12 mouse cellular contexts compared by ENCODE assay signal in genomic region chr10:79707759-79708158, GRCm38 (mm10). TPM values are rescaled to one million over a fixed set of nuclear protein-coding genes. Genes with fewer than 3 reads are reported as not detected.
DNase-seq lines count a peak whose midpoint lies in the region; ATAC-seq and TF ChIP-seq lines count a peak whose summit lies in the region.
"Had no signal": no experiment of that assay in that cellular context is flagged by ENCODE, and none has a peak within 500 bp of the region (broad histone marks: within the 10 kb centered on the region; RNA-seq: fewer than 3 reads in every experiment).

No protein-coding gene starts in this region.

- WGBS in forebrain, postnatal 0 days, result 70% methylated on average over 4 of the region's 4 CpGs
- WGBS in forebrain, embryonic 15.5 days, result 76% methylated on average over 4 of the region's 4 CpGs
- 37% methylated on average over 4 of the region's 4 CpGs for WGBS in intestine, postnatal 0 days

- no peaks in the 10 kb centered on the region for H3K9me3 ChIP-seq in forebrain, postnatal 0 days (ENCODE audit: low read length)
- no peaks in the 10 kb centered on the region for H3K9me3 ChIP-seq in forebrain, embryonic 15.5 days
- no peaks in the 10 kb centered on the region for H3K9me3 ChIP-seq in ES-E14 (ENCODE audit: control insufficient read depth, insufficient read depth, low read depth, low read length)
- no peaks in the 10 kb centered on the region for H3K9me3 ChIP-seq in intestine, postnatal 0 days (ENCODE audit: control insufficient read depth)

- no peak overlapping the region for H3K27ac ChIP-seq in forebrain, postnatal 0 days (ENCODE audit: low read depth, low read length)
- no peak overlapping the region for H3K27ac ChIP-seq in forebrain, embryonic 15.5 days (replicated peaks)
- H3K27ac ChIP-seq in left cerebral cortex, adult 2 months, result peak overlapping the region; percentile 53
- peak overlapping the region; percentile 7; the same call in 1 of the 2 replicates for H3K27ac ChIP-seq in ES-E14 (ENCODE audit: insufficient read depth, low read depth, low read length, poor library complexity, severe bottlenecking)
- peak overlapping the region; percentile 50; the same call in 1 of the 2 replicates for H3K27ac ChIP-seq in intestine, postnatal 0 days (ENCODE audit: low read depth, low read length)

- no peak overlapping the region for H3K9ac ChIP-seq in forebrain, postnatal 0 days
- H3K9ac ChIP-seq in forebrain, embryonic 15.5 days (replicated peaks), result no peak overlapping the region
- H3K9ac ChIP-seq in ES-E14 (ENCODE audit: insufficient read depth, low read depth, low read length, poor library complexity, severe bottlenecking), result peak overlapping the region; percentile 24; the same call in 1 of the 2 replicates
- no peak overlapping the region for H3K9ac ChIP-seq in intestine, postnatal 0 days (ENCODE audit: low read depth, low read length)

- H3K4me3 ChIP-seq in forebrain, postnatal 0 days (ENCODE audit: low read depth, low read length), result no peak overlapping the region
- H3K4me3 ChIP-seq in forebrain, embryonic 15.5 days, result no peak overlapping the region
- peak overlapping the region; percentile 97 for H3K4me3 ChIP-seq in left cerebral cortex, adult 2 months
- 0 out of 4 replicates have a peak overlapping the region, but pooled peaks of 1 of the 2 experiments have one; percentile 4 for H3K4me3 ChIP-seq in ES-E14 (ENCODE audit: insufficient read depth in 1 of 2, low read depth in 1 of 2, low read length in 2 of 2, poor library complexity in 1 of 2, severe bottlenecking in 1 of 2)
- H3K4me3 ChIP-seq in intestine, postnatal 0 days (ENCODE audit: low read depth, low read length), result no peak overlapping the region

- intact Hi-C loops in left cerebral cortex, adult 2 months (cut with DNase I), result no loop called here
- intact Hi-C loops in left cerebral cortex, postnatal 14 days (cut with DNase I), result no loop called here

- peak overlapping the region; percentile 77 for H3K4me2 ChIP-seq in forebrain, postnatal 0 days (ENCODE audit: low read depth)
- no peak overlapping the region for H3K4me2 ChIP-seq in forebrain, embryonic 15.5 days (replicated peaks)
- H3K4me2 ChIP-seq in intestine, postnatal 0 days (replicated peaks; ENCODE audit: low read depth), result no peak overlapping the region

- no peaks in the 10 kb centered on the region for H3K27me3 ChIP-seq in forebrain, postnatal 0 days (ENCODE audit: insufficient read depth, low read length)
- no peaks in the 10 kb centered on the region for H3K27me3 ChIP-seq in forebrain, embryonic 15.5 days
- no peaks in the 10 kb centered on the region for H3K27me3 ChIP-seq in intestine, postnatal 0 days (replicated peaks; ENCODE audit: control insufficient read depth, insufficient read depth, low read length)

- no peak for ATAC-seq in forebrain, postnatal 0 days
- ATAC-seq in forebrain, embryonic 15.5 days (replicated peaks), result no peak
- peak; percentile 11; the same call in 1 of the 2 replicates for ATAC-seq in intestine, postnatal 0 days
- no peak for ATAC-seq in CD4-positive, CD25-positive, alpha-beta regulatory T cell, adult 4 months

- H3K4me1 ChIP-seq in forebrain, postnatal 0 days (ENCODE audit: insufficient read depth), result peaks cover 14% of the 10 kb centered on the region; the same call in 1 of the 2 replicates
- peaks cover 36% of the 10 kb centered on the region for H3K4me1 ChIP-seq in forebrain, embryonic 15.5 days
- H3K4me1 ChIP-seq in ES-E14 (ENCODE audit: control insufficient read depth in 2 of 2, insufficient read depth in 2 of 2, low read length in 2 of 2, poor library complexity in 1 of 2), result peaks cover 9 to 22% of the 10 kb centered on the region in 2 experiments; a peak in 3 of 4 replicates
- peaks cover 7% of the 10 kb centered on the region for H3K4me1 ChIP-seq in intestine, postnatal 0 days (replicated peaks; ENCODE audit: control insufficient read depth, insufficient read depth, low read length)

- TF ChIP-seq CTCF in forebrain, postnatal 0 days (IDR thresholded peaks at IDR 0.05; ENCODE audit: low read depth), result no peak
- no peak; the same call in 1 of the 2 replicates for TF ChIP-seq CTCF in left cerebral cortex, adult 2 months (IDR thresholded peaks at IDR 0.05)
- no peak for TF ChIP-seq CTCF in intestine, postnatal 0 days (IDR thresholded peaks at IDR 0.05; ENCODE audit: low read depth)

- in situ Hi-C loops in ES-E14 (cut with MboI; ENCODE audit: low sequenced_read_pairs in 2 of 2, unreplicated experiment in 2 of 2), result no loop called here

- H3K36me3 ChIP-seq in forebrain, postnatal 0 days (ENCODE audit: insufficient read depth), result peaks cover 33% of the 10 kb centered on the region
- H3K36me3 ChIP-seq in forebrain, embryonic 15.5 days, result peaks cover 37% of the 10 kb centered on the region
- peaks cover 45% of the 10 kb centered on the region for H3K36me3 ChIP-seq in ES-E14 (ENCODE audit: control insufficient read depth, insufficient read depth, low read length, poor library complexity, severe bottlenecking)
- H3K36me3 ChIP-seq in intestine, postnatal 0 days (ENCODE audit: control insufficient read depth, insufficient read depth), result peaks cover 38% of the 10 kb centered on the region

- no peak for DNase-seq in forebrain, postnatal 0 days
- no peak for DNase-seq in left cerebral cortex, adult 2 months (ENCODE audit: extremely low spot score in 1 of 2, low spot score in 2 of 2)
- no peak for DNase-seq in left cerebral cortex, postnatal 14 days (ENCODE audit: low spot score in 2 of 2)
- DNase-seq in ES-E14 (ENCODE audit: low read depth, low spot score), result no peak
- no peak for DNase-seq in lung, postnatal 25 days (ENCODE audit: low spot score)
- DNase-seq: adrenal gland, adult 8-10 months; lung, postnatal 36 days; thymus, postnatal 36 days had no signal

TF ChIP-seq in ES-E14, 5 proteins besides CTCF, POLR2A, EP300 and RAD21:
- no peak for TF ChIP-seq MAFK (IDR thresholded peaks at IDR 0.05; ENCODE audit: insufficient read depth, low read depth, low read length)
- TF ChIP-seq HCFC1 (IDR thresholded peaks at IDR 0.05; ENCODE audit: borderline replicate concordance, insufficient read depth, low read length), result no peak
- TF ChIP-seq ZNF384 (IDR thresholded peaks at IDR 0.05; ENCODE audit: low read depth, low read length), result no peak
- TF ChIP-seq ZC3H11A (IDR thresholded peaks at IDR 0.05; ENCODE audit: borderline replicate concordance, low read depth, low read length), result no peak
- no peak for TF ChIP-seq CHD2 (IDR thresholded peaks at IDR 0.05; ENCODE audit: low read depth, low read length)
TF ChIP-seq in ES-E14: peak in this region for 0.

RNA-seq across cellular contexts. Expression of gene Bsg, which starts 3.5 kb away (rescaled TPM):
- 960 and 1,112 TPM in 2 replicates for total RNA-seq in forebrain, postnatal 0 days (2014; rRNA removed)
- 1,015 and 1,046 TPM in 2 replicates for polyA plus RNA-seq in forebrain, postnatal 0 days (2015; fragmentation: Nextera tagmentation; extraction: Ambion mirVana)
- polyA plus RNA-seq in forebrain, embryonic 15.5 days (2015; fragmentation: Nextera tagmentation; extraction: Ambion mirVana), result 689 and 728 TPM in 2 replicates
- total RNA-seq in left cerebral cortex, adult 2 months (2021), result 100 to 1,000 TPM; 539 to 573 TPM
- 100 to 1,000 TPM; 785 to 820 TPM for total RNA-seq in left cerebral cortex, postnatal 14 days (2021)
- total RNA-seq in ES-E14 (2012; rRNA removed), result 858 and 1,196 TPM in 2 replicates
- 888 and 937 TPM in 2 replicates for polyA plus RNA-seq in intestine, postnatal 0 days (2015; fragmentation: Nextera tagmentation; extraction: Ambion mirVana)
- 100 to 1,000 TPM; 127 to 129 TPM for polyA plus RNA-seq in CD4-positive, CD25-positive, alpha-beta regulatory T cell, adult 4 months (2017; shearing (Covaris generic))

RNA-seq across cellular contexts. Expression of gene Hcn2, which starts 8.7 kb away (rescaled TPM):
- 28.0 and 34.5 TPM in 2 replicates for total RNA-seq in forebrain, postnatal 0 days (2014; rRNA removed)
- 3.6 and 4.7 TPM in 2 replicates for polyA plus RNA-seq in forebrain, postnatal 0 days (2015; fragmentation: Nextera tagmentation; extraction: Ambion mirVana)
- polyA plus RNA-seq in forebrain, embryonic 15.5 days (2015; fragmentation: Nextera tagmentation; extraction: Ambion mirVana), result 0.64 and 0.69 TPM in 2 replicates
- 100 to 1,000 TPM; 129 to 142 TPM for total RNA-seq in left cerebral cortex, adult 2 months (2021)
- 10 to 100 TPM; 93.4 to 99.2 TPM for total RNA-seq in left cerebral cortex, postnatal 14 days (2021)
- 5.0 and 11.8 TPM in 2 replicates for total RNA-seq in ES-E14 (2012; rRNA removed)
- 0.38 and 0.43 TPM in 2 replicates for polyA plus RNA-seq in intestine, postnatal 0 days (2015; fragmentation: Nextera tagmentation; extraction: Ambion mirVana)
- not detected for polyA plus RNA-seq in CD4-positive, CD25-positive, alpha-beta regulatory T cell, adult 4 months (2017; shearing (Covaris generic))
- total RNA-seq: hematopoietic stem cell, adult 5-6 weeks had no signal

RNA-seq across cellular contexts. Expression of gene Gzmm, which starts 18.9 kb away (rescaled TPM):
- total RNA-seq in forebrain, postnatal 0 days (2014; rRNA removed), result 2.5 and 3.3 TPM in 2 replicates
- 1.1 and 1.3 TPM in 2 replicates for polyA plus RNA-seq in forebrain, postnatal 0 days (2015; fragmentation: Nextera tagmentation; extraction: Ambion mirVana)
- polyA plus RNA-seq in forebrain, embryonic 15.5 days (2015; fragmentation: Nextera tagmentation; extraction: Ambion mirVana), result 2.0 and 2.3 TPM in 2 replicates
- total RNA-seq in left cerebral cortex, adult 2 months (2021), result 1 to 10 TPM; 2.1 to 4.0 TPM
- 1 to 10 TPM in 1 of 2 experiments, under 1 TPM in 1; 0.81 to 1.6 TPM for total RNA-seq in left cerebral cortex, postnatal 14 days (2021)
- 2.5 and 4.5 TPM in 2 replicates for total RNA-seq in ES-E14 (2012; rRNA removed)
- 0.16 and 0.26 TPM in 2 replicates for polyA plus RNA-seq in intestine, postnatal 0 days (2015; fragmentation: Nextera tagmentation; extraction: Ambion mirVana)
- polyA plus RNA-seq in CD4-positive, CD25-positive, alpha-beta regulatory T cell, adult 4 months (2017; shearing (Covaris generic)), result 1 to 10 TPM in 1 of 2 experiments, under 1 TPM in 1; 0.49 to 1.1 TPM
- total RNA-seq: hematopoietic stem cell, adult 5-6 weeks had no signal

RNA-seq across cellular contexts. Expression of gene Cdc34, which starts 25.8 kb away (rescaled TPM):
- total RNA-seq in forebrain, postnatal 0 days (2014; rRNA removed), result 61.9 and 69.9 TPM in 2 replicates
- polyA plus RNA-seq in forebrain, postnatal 0 days (2015; fragmentation: Nextera tagmentation; extraction: Ambion mirVana), result 67.9 and 76.5 TPM in 2 replicates
- polyA plus RNA-seq in forebrain, embryonic 15.5 days (2015; fragmentation: Nextera tagmentation; extraction: Ambion mirVana), result 75.7 and 81.2 TPM in 2 replicates
- total RNA-seq in left cerebral cortex, adult 2 months (2021), result 10 to 100 TPM; 80.7 to 84.8 TPM
- total RNA-seq in left cerebral cortex, postnatal 14 days (2021), result 10 to 100 TPM; 64.2 to 70.3 TPM
- total RNA-seq in ES-E14 (2012; rRNA removed), result 491 and 507 TPM in 2 replicates
- 88.0 and 89.6 TPM in 2 replicates for polyA plus RNA-seq in intestine, postnatal 0 days (2015; fragmentation: Nextera tagmentation; extraction: Ambion mirVana)
- polyA plus RNA-seq in CD4-positive, CD25-positive, alpha-beta regulatory T cell, adult 4 months (2017; shearing (Covaris generic)), result 10 to 100 TPM; 20.8 to 27.3 TPM

RNA-seq across cellular contexts. Expression of gene Tpgs1, which starts 38.6 kb away (rescaled TPM):
- 64.2 and 91.5 TPM in 2 replicates for total RNA-seq in forebrain, postnatal 0 days (2014; rRNA removed)
- 128 and 148 TPM in 2 replicates for polyA plus RNA-seq in forebrain, postnatal 0 days (2015; fragmentation: Nextera tagmentation; extraction: Ambion mirVana)
- polyA plus RNA-seq in forebrain, embryonic 15.5 days (2015; fragmentation: Nextera tagmentation; extraction: Ambion mirVana), result 80.0 and 83.6 TPM in 2 replicates
- 10 to 100 TPM; 79.3 to 80.6 TPM for total RNA-seq in left cerebral cortex, adult 2 months (2021)
- total RNA-seq in left cerebral cortex, postnatal 14 days (2021), result 10 to 100 TPM; 71.9 to 77.9 TPM
- total RNA-seq in ES-E14 (2012; rRNA removed), result 29.9 and 46.7 TPM in 2 replicates
- 47.6 and 48.5 TPM in 2 replicates for polyA plus RNA-seq in intestine, postnatal 0 days (2015; fragmentation: Nextera tagmentation; extraction: Ambion mirVana)
- 10 to 100 TPM; 16.6 to 19.5 TPM for polyA plus RNA-seq in CD4-positive, CD25-positive, alpha-beta regulatory T cell, adult 4 months (2017; shearing (Covaris generic))

Comparison
In these comparisons a context has a peak if more than half of its experiments do, and no peak if none do; other contexts are left out.
1. H3K27ac ChIP-seq: peak in left cerebral cortex, adult 2 months (single experiment), ES-E14 (single experiment) and intestine, postnatal 0 days (single experiment); none in forebrain, postnatal 0 days (single experiment) and forebrain, embryonic 15.5 days (single experiment).